Mouse (Mus musculus) ES-E14 (cell line): ENCODE data around the gene Kcnd3. TPM values are rescaled to one million over a fixed set of nuclear protein-coding genes. Genes with fewer than 3 reads are reported as not detected.

ENCODE experiments used
- DNase-seq: peaks from one replicate; pipeline ENCODE4 v3.0.0-alpha.2; 2013; ENCODE audit warnings: low read depth, low spot score
- H3K27ac ChIP-seq: 2 replicates; pipeline ENCODE4 v1.5.1; 2012; ENCODE audit warnings: low read depth, mild to moderate bottlenecking, low read length, moderate library complexity, mixed read lengths; ENCODE audit not compliant: poor library complexity, insufficient read depth, severe bottlenecking
- H3K36me3 ChIP-seq: 2 replicates; pipeline ENCODE4 v1.6.1; 2012; ENCODE audit warnings: mild to moderate bottlenecking, low read length, moderate library complexity, mixed read lengths; ENCODE audit not compliant: control insufficient read depth, poor library complexity, insufficient read depth, severe bottlenecking
- H3K4me1 ChIP-seq, 2 experiments: fragments of 150-350 bp in 1 of 2; sonication (generic) in 1 of 2; 2 replicates each; pipeline ENCODE4 v1.6.1; 2012; ENCODE audit warnings: low read length in 2 of 2, mild to moderate bottlenecking in 1 of 2, mixed read lengths in 1 of 2; ENCODE audit not compliant: control insufficient read depth in 2 of 2, insufficient read depth in 2 of 2, poor library complexity in 1 of 2
- H3K4me3 ChIP-seq, 2 experiments: fragments of 150-350 bp in 1 of 2; sonication (generic) in 1 of 2; 2 replicates each; pipeline ENCODE4 v1.5.1; 2012; ENCODE audit warnings: low read length in 2 of 2, low read depth in 1 of 2, mild to moderate bottlenecking in 1 of 2, mixed read lengths in 1 of 2; ENCODE audit not compliant: insufficient read depth in 1 of 2, poor library complexity in 1 of 2, severe bottlenecking in 1 of 2
- H3K9ac ChIP-seq: 2 replicates; pipeline ENCODE4 v1.6.1; 2012; ENCODE audit warnings: low read depth, mild to moderate bottlenecking, low read length, mixed read lengths; ENCODE audit not compliant: poor library complexity, insufficient read depth, severe bottlenecking
- H3K9me3 ChIP-seq: fragments of 150-350 bp; sonication (generic); 2 replicates; pipeline ENCODE4 v1.6.1; 2012; ENCODE audit warnings: low read depth, mild to moderate bottlenecking, low read length; ENCODE audit not compliant: control insufficient read depth, insufficient read depth
- CHD2 ChIP-seq: IDR thresholded peaks from 2 replicates; pipeline ENCODE4 v1.6.1; 2014; ENCODE audit warnings: mild to moderate bottlenecking, low read depth, low read length, inconsistent platforms
- HCFC1 ChIP-seq: IDR thresholded peaks from 2 replicates; pipeline ENCODE4 v1.6.1; 2012; ENCODE audit warnings: low read length, inconsistent platforms, borderline replicate concordance; ENCODE audit not compliant: insufficient read depth
- MAFK ChIP-seq: IDR thresholded peaks from 2 replicates; pipeline ENCODE4 v1.6.1; 2014; ENCODE audit warnings: mild to moderate bottlenecking, low read depth, low read length, inconsistent platforms; ENCODE audit not compliant: insufficient read depth
- ZC3H11A ChIP-seq: IDR thresholded peaks from 2 replicates; pipeline ENCODE4 v1.6.1; 2012; ENCODE audit warnings: low read depth, mild to moderate bottlenecking, inconsistent platforms, low read length, borderline replicate concordance
- ZNF384 ChIP-seq: IDR thresholded peaks from 2 replicates; pipeline ENCODE4 v1.6.1; 2012; ENCODE audit warnings: low read depth, low read length, inconsistent platforms
- in situ Hi-C, 2 experiments: fragments of 600-800 bp; cut with MboI; formaldehyde crosslinking; loops; one replicate each; pipeline ENCODE4 v1.15.1; 2025; ENCODE audit warnings: low sequenced_read_pairs in 2 of 2, inconsistent platforms in 1 of 2; ENCODE audit not compliant: unreplicated experiment in 2 of 2
- total RNA-seq: library from RNA; depleted of rRNA; stranded (reverse); fragments of 300-350 nt; gene quantifications from 2 replicates; pipeline ENCODE4 v1.2.3, GENCODE M21; 2012

The Kcnd3 gene
- total RNA-seq, 1 experiment, result 0.04 TPM

DNA sequence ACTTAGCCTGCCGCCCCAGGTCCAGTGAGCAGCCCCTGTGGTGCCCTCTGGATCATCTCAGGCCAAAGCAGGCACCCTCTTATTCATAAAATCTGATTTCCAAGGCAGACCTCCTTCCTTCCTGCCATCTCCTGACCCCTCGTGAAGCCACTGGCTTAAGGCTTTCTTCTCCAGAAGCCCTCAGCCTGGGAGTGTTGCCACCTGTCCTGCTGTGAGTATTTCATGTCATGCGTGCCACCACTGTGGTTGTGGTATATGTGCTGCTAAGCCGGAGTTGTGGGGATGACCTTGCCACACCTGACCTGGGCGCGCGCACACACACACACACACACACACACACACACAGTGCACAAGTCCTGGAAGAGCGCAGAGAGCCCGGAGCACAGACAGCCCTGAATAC is 117.8 kb downstream of the Kcnd3 start:
- DNase-seq, result no peak
- H3K4me3 ChIP-seq, result no peak overlapping the region
- no peaks in the 10 kb centered on the region for H3K4me1 ChIP-seq
- TF ChIP-seq MAFK (no peak), ZNF384 (no peak), CHD2 (no peak), HCFC1 (no peak), ZC3H11A (no peak)
- H3K36me3 ChIP-seq, result no peaks in the 10 kb centered on the region
- no peaks in the 10 kb centered on the region for H3K9me3 ChIP-seq
- H3K27ac ChIP-seq, result no peak overlapping the region
- H3K9ac ChIP-seq, result no peak overlapping the region
- in situ Hi-C loops, result no loop called here

DNA sequence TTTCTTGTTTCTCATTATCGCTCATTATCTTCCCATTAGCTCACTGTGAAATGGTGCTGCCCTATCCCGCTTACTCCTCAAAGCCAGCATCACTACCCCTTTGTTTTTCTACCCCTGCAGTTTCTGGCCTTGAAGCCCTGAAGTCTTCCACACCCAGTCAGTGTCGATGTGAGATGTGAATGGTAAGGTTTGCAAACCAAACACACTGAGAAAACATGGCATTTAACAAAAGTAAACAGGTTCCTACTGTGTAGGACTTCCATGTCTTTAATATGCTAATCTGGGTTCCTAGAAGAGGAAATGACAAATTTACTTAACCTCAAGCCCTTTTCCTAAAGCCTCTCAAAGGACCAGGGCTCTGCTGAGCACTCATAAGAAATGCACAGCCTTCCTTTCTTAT is 118.7 kb downstream of the Kcnd3 start:
- H3K4me1 ChIP-seq, result no peaks in the 10 kb centered on the region
- H3K9me3 ChIP-seq, result no peaks in the 10 kb centered on the region
- H3K27ac ChIP-seq, result no peak overlapping the region
- TF ChIP-seq MAFK, result no peak
- TF ChIP-seq HCFC1, result no peak
- no peak for TF ChIP-seq ZC3H11A
- in situ Hi-C loops, result no loop called here
- no peaks in the 10 kb centered on the region for H3K36me3 ChIP-seq
- peak; percentile 19 for DNase-seq
- H3K9ac ChIP-seq, result no peak overlapping the region
- H3K4me3 ChIP-seq, result no peak overlapping the region

- H3K9ac ChIP-seq, result no peak overlapping the region
- no peak for DNase-seq
- in situ Hi-C loops, result no loop called here
- no peaks in the 10 kb centered on the region for H3K9me3 ChIP-seq
- H3K4me1 ChIP-seq, result no peaks in the 10 kb centered on the region
- TF ChIP-seq CHD2 (no peak), MAFK (no peak), HCFC1 (no peak), ZC3H11A (no peak), ZNF384 (no peak)
- no peaks in the 10 kb centered on the region for H3K36me3 ChIP-seq
- H3K27ac ChIP-seq, result no peak overlapping the region
- no peak overlapping the region for H3K4me3 ChIP-seq
Observed at GRCm38 (mm10) chr3:105571944-105572343, 119.8 kb downstream of the Kcnd3 start.

DNA sequence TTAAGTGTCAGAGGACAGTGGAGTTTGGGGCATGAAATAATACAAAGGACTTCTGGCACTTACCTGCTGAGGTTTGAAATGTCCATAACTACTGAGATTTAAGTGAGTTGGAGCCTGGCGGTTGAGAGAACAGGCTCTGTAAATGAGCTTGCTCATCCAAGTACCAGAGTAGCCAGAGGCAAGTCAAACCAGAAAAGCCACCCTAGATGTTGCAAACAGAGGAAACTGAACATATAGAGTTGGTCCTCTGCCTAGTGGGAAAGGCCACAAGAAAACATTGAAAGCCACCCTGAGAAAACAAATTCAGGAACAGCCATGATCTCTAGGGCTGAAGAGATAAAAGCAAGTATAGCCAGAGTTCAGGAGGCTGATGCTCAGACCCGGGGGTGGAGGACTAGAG is 121.0 kb downstream of the Kcnd3 start:
- Histone ChIP-seq H3K4me1 (no peaks in the 10 kb centered on the region), H3K9ac (no peak overlapping the region), H3K4me3 (no peak overlapping the region), H3K36me3 (no peaks in the 10 kb centered on the region), H3K27ac (no peak overlapping the region), H3K9me3 (no peaks in the 10 kb centered on the region)
- TF ChIP-seq ZC3H11A (no peak), HCFC1 (no peak), MAFK (no peak), ZNF384 (no peak), CHD2 (no peak)
- no peak for DNase-seq
- in situ Hi-C loops, result no loop called here

DNA sequence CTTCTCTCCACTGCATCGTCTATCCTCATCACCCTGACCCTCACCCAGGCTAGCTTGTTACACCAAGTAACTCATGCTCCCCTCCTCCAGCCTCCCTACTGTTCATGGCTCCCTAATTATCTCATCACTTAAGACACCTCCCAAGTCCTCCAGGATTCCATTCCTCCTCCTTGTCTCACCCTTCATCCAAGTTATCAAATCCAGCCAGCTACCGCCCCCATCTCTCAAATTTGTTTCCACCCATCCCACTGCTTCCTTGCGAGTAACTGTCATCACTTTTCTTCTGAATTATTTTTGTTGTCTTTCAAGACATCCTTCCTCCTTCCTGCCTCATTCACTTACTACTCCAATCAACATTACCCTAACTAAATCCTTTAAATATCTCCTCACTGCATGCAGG is 126.2 kb downstream of the Kcnd3 start:
- in situ Hi-C loops, result no loop called here

More for the DNA sequence above, 126.2 kb downstream of the Kcnd3 start:
- H3K27ac ChIP-seq, result no peak overlapping the region
- no peaks in the 10 kb centered on the region for H3K9me3 ChIP-seq
- no peak for TF ChIP-seq ZNF384
- no peak for TF ChIP-seq ZC3H11A
- no peak for TF ChIP-seq HCFC1
- TF ChIP-seq MAFK, result no peak
- TF ChIP-seq CHD2, result no peak
- no peaks in the 10 kb centered on the region for H3K4me1 ChIP-seq
- no peaks in the 10 kb centered on the region for H3K36me3 ChIP-seq
- H3K4me3 ChIP-seq, result no peak overlapping the region
- DNase-seq, result no peak
- H3K9ac ChIP-seq, result no peak overlapping the region
